Mouse (Mus musculus) effector memory CD4-positive, alpha-beta T cell, adult 5 months (primary cell): Measurements from ENCODE around the gene Rasl2-9. TPM values are rescaled to one million over a fixed set of nuclear protein-coding genes. Genes with fewer than 3 reads are reported as not detected.

Source experiments
- polyA plus RNA-seq: library from polyadenylated mRNA; unstranded; fragments of 100-300 nt; shearing (Covaris generic); gene quantifications from one replicate; pipeline ENCODE4 v1.2.1, GENCODE M21; 2017

Gene Rasl2-9
- not detected for polyA plus RNA-seq

GRCm38 (mm10) chr7:5125549-5126406 lies at the start of gene Rasl2-9:
TSS of gene Rasl2-9 (minus strand) at chr7:5125950.

GRCm38 (mm10) chr7:5149570-5149969 lies 23.8 kb upstream of the Rasl2-9 start, which contains the start of gene Vmn1r55:
TSS of gene Vmn1r55 (minus strand) at chr7:5149670.

GRCm38 (mm10) chr7:5116850-5117249 lies 8.9 kb downstream of the Rasl2-9 start, which contains the start of gene Rfpl4:
TSS of gene Rfpl4 (minus strand) at chr7:5116950.

GRCm38 (mm10) chr7:5080010-5080751 lies 45.6 kb downstream of the Rasl2-9 start, which contains the start of gene Epn1:
TSS of gene Epn1 (plus strand) at chr7:5080235.

Other genes starting within 250 kb of the Rasl2-9 start
- gene Isoc2a, start 248.8 kb downstream of the Rasl2-9 start, polyA plus RNA-seq: 0.60 TPM
- not detected for gene Gm36210, start 219.4 kb downstream of the Rasl2-9 start, polyA plus RNA-seq
- 3.0 TPM for gene Zfp628, start 210.7 kb downstream of the Rasl2-9 start, polyA plus RNA-seq
- gene Nat14, start 203.9 kb downstream of the Rasl2-9 start, polyA plus RNA-seq: not detected
- gene Ssc5d, start 200.2 kb downstream of the Rasl2-9 start, polyA plus RNA-seq: not detected
- gene Sbk2, start 161.5 kb downstream of the Rasl2-9 start, polyA plus RNA-seq: 1.0 TPM
- gene Sbk3, start 154.8 kb downstream of the Rasl2-9 start, polyA plus RNA-seq: not detected
- 13.8 TPM for gene Zfp579, start 129.8 kb downstream of the Rasl2-9 start, polyA plus RNA-seq
- gene Zfp524, start 111.5 kb downstream of the Rasl2-9 start, polyA plus RNA-seq: 15.8 TPM
- gene Fiz1, start 111.3 kb downstream of the Rasl2-9 start, polyA plus RNA-seq: 47.5 TPM
- 7.6 TPM for gene Gm44973, start 110.5 kb downstream of the Rasl2-9 start, polyA plus RNA-seq
- 6.1 TPM for gene Zfp865, start 105.6 kb downstream of the Rasl2-9 start, polyA plus RNA-seq
- not detected for gene Ccdc106, start 105.4 kb downstream of the Rasl2-9 start, polyA plus RNA-seq
- gene 4632433K11Rik, start 91.8 kb downstream of the Rasl2-9 start, polyA plus RNA-seq: not detected
- 2.4 TPM for gene Zfp784, start 87.5 kb downstream of the Rasl2-9 start, polyA plus RNA-seq
- 2.9 TPM for gene Zfp580, start 74.4 kb downstream of the Rasl2-9 start, polyA plus RNA-seq
- gene U2af2, start 63.8 kb downstream of the Rasl2-9 start, polyA plus RNA-seq: 108 TPM
- 30.9 TPM for gene Epn1, start 45.7 kb downstream of the Rasl2-9 start, polyA plus RNA-seq
- gene Rfpl4, start 9.0 kb downstream of the Rasl2-9 start, polyA plus RNA-seq: not detected
- gene Vmn1r55, start 23.7 kb upstream of the Rasl2-9 start, polyA plus RNA-seq: 0.12 TPM
- not detected for gene Vmn1r56, start 70.8 kb upstream of the Rasl2-9 start, polyA plus RNA-seq
- gene Vmn1r57, start 92.5 kb upstream of the Rasl2-9 start, polyA plus RNA-seq: not detected
- not detected for gene Gm5065, start 224.6 kb upstream of the Rasl2-9 start, polyA plus RNA-seq
- gene Nlrp2, start 225.1 kb upstream of the Rasl2-9 start, polyA plus RNA-seq: 0.11 TPM